Mouse (Mus musculus): ENCODE measurements around the gene Hbs1l. TPM values are rescaled to one million over a fixed set of nuclear protein-coding genes. Genes with fewer than 3 reads are reported as not detected.

Gene Hbs1l
- polyA plus RNA-seq, 1 experiment = 43.7 TPM

- Histone ChIP-seq H3K4me1 (ENCODE audit: control insufficient read depth, insufficient read depth, low read length) (no peaks in the 10 kb centered on the region), H3K27ac (ENCODE audit: insufficient read depth, low read length) (no peak overlapping the region), H3K4me3 (replicated peaks; ENCODE audit: insufficient read depth, low read depth, low read length) (no peak overlapping the region), H3K27me3 (ENCODE audit: control insufficient read depth, insufficient read depth, low read length) (no peaks in the 10 kb centered on the region)
- DNase-seq = no peak
- TF ChIP-seq CTCF (IDR thresholded peaks at IDR 0.05; ENCODE audit: borderline replicate concordance, insufficient read depth, low read depth, low read length) = no peak
- no peak for TF ChIP-seq POLR2A (IDR thresholded peaks at IDR 0.05; ENCODE audit: borderline replicate concordance, insufficient read depth, low read length)
- WGBS = 63% methylated on average over 3 of the region's 3 CpGs
Measured at GRCm38 (mm10) chr10:21366471-21366870, 70.7 kb downstream of the Hbs1l start.

GRCm38 (mm10) chr10:21367481-21367880, 71.7 kb downstream of the Hbs1l start:
- Histone ChIP-seq H3K27ac (ENCODE audit: insufficient read depth, low read length) (no peak overlapping the region), H3K4me3 (replicated peaks; ENCODE audit: insufficient read depth, low read depth, low read length) (no peak overlapping the region), H3K27me3 (ENCODE audit: control insufficient read depth, insufficient read depth, low read length) (no peaks in the 10 kb centered on the region), H3K4me1 (ENCODE audit: control insufficient read depth, insufficient read depth, low read length) (no peaks in the 10 kb centered on the region)
- WGBS = 94% methylated on average over 9 of the region's 9 CpGs
- no peak for DNase-seq
- TF ChIP-seq CTCF (IDR thresholded peaks at IDR 0.05; ENCODE audit: borderline replicate concordance, insufficient read depth, low read depth, low read length) (no peak), POLR2A (IDR thresholded peaks at IDR 0.05; ENCODE audit: borderline replicate concordance, insufficient read depth, low read length) (no peak)

- DNase-seq = no peak
- TF ChIP-seq CTCF (IDR thresholded peaks at IDR 0.05; ENCODE audit: borderline replicate concordance, insufficient read depth, low read depth, low read length) (no peak), POLR2A (IDR thresholded peaks at IDR 0.05; ENCODE audit: borderline replicate concordance, insufficient read depth, low read length) (no peak)
- H3K27me3 ChIP-seq (ENCODE audit: control insufficient read depth, insufficient read depth, low read length) = no peaks in the 10 kb centered on the region
- H3K4me3 ChIP-seq (replicated peaks; ENCODE audit: insufficient read depth, low read depth, low read length) = no peak overlapping the region
- no peaks in the 10 kb centered on the region for H3K4me1 ChIP-seq (ENCODE audit: control insufficient read depth, insufficient read depth, low read length)
- WGBS = 86% methylated on average over 2 of the region's 2 CpGs
- no peak overlapping the region for H3K27ac ChIP-seq (ENCODE audit: insufficient read depth, low read length)
Measured at GRCm38 (mm10) chr10:21369586-21369985, 73.8 kb downstream of the Hbs1l start.

GRCm38 (mm10) chr10:21372271-21372670, 76.5 kb downstream of the Hbs1l start:
- no peak for DNase-seq
- TF ChIP-seq POLR2A (IDR thresholded peaks at IDR 0.05; ENCODE audit: borderline replicate concordance, insufficient read depth, low read length) (no peak), CTCF (IDR thresholded peaks at IDR 0.05; ENCODE audit: borderline replicate concordance, insufficient read depth, low read depth, low read length) (no peak)
- 78% methylated on average over 6 of the region's 6 CpGs for WGBS

GRCm38 (mm10) chr10:21376682-21377473, 81.1 kb downstream of the Hbs1l start, which contains the start of gene Aldh8a1:
Gene Aldh8a1, plus strand, starts transcription at chr10:21377291.
- no peak for DNase-seq
- WGBS = 80% methylated on average over 13 of the region's 13 CpGs

More at GRCm38 (mm10) chr10:21372271-21372670, 76.5 kb downstream of the Hbs1l start:
- H3K4me3 ChIP-seq (replicated peaks; ENCODE audit: insufficient read depth, low read depth, low read length) = no peak overlapping the region
- H3K27ac ChIP-seq (ENCODE audit: insufficient read depth, low read length) = no peak overlapping the region
- no peaks in the 10 kb centered on the region for H3K27me3 ChIP-seq (ENCODE audit: control insufficient read depth, insufficient read depth, low read length)
- no peaks in the 10 kb centered on the region for H3K4me1 ChIP-seq (ENCODE audit: control insufficient read depth, insufficient read depth, low read length)

GRCm38 (mm10) chr10:21378196-21378944, 82.6 kb downstream of the Hbs1l start:
- H3K4me3 ChIP-seq (replicated peaks; ENCODE audit: insufficient read depth, low read depth, low read length) = no peak overlapping the region
- no peaks in the 10 kb centered on the region for H3K4me1 ChIP-seq (ENCODE audit: control insufficient read depth, insufficient read depth, low read length)
- TF ChIP-seq CTCF (IDR thresholded peaks at IDR 0.05; ENCODE audit: borderline replicate concordance, insufficient read depth, low read depth, low read length) = peak; percentile 18; the same call in 1 of the 2 replicates
- TF ChIP-seq POLR2A (IDR thresholded peaks at IDR 0.05; ENCODE audit: borderline replicate concordance, insufficient read depth, low read length) = no peak
- DNase-seq = no peak
- no peaks in the 10 kb centered on the region for H3K27me3 ChIP-seq (ENCODE audit: control insufficient read depth, insufficient read depth, low read length)
- 72% methylated on average over 9 of the region's 9 CpGs for WGBS
- no peak overlapping the region for H3K27ac ChIP-seq (ENCODE audit: insufficient read depth, low read length)

More at GRCm38 (mm10) chr10:21376682-21377473, 81.1 kb downstream of the Hbs1l start, which contains the start of gene Aldh8a1:
- TF ChIP-seq CTCF (IDR thresholded peaks at IDR 0.05; ENCODE audit: borderline replicate concordance, insufficient read depth, low read depth, low read length) = no peak
- no peak for TF ChIP-seq POLR2A (IDR thresholded peaks at IDR 0.05; ENCODE audit: borderline replicate concordance, insufficient read depth, low read length)
- Histone ChIP-seq H3K27ac (ENCODE audit: insufficient read depth, low read length) (no peak within 1 kb of the TSS), H3K4me1 (ENCODE audit: control insufficient read depth, insufficient read depth, low read length) (no peaks in the 10 kb centered on the region), H3K4me3 (replicated peaks; ENCODE audit: insufficient read depth, low read depth, low read length) (no peak within 1 kb of the TSS), H3K27me3 (ENCODE audit: control insufficient read depth, insufficient read depth, low read length) (no peaks in the 10 kb centered on the region)

GRCm38 (mm10) chr10:21382914-21383313, 87.1 kb downstream of the Hbs1l start:
- no peak overlapping the region for H3K27ac ChIP-seq (ENCODE audit: insufficient read depth, low read length)
- no peaks in the 10 kb centered on the region for H3K27me3 ChIP-seq (ENCODE audit: control insufficient read depth, insufficient read depth, low read length)
- no peak overlapping the region for H3K4me3 ChIP-seq (replicated peaks; ENCODE audit: insufficient read depth, low read depth, low read length)
- TF ChIP-seq POLR2A (IDR thresholded peaks at IDR 0.05; ENCODE audit: borderline replicate concordance, insufficient read depth, low read length) = no peak
- peak; percentile 42; the same call in 1 of the 2 replicates for TF ChIP-seq CTCF (IDR thresholded peaks at IDR 0.05; ENCODE audit: borderline replicate concordance, insufficient read depth, low read depth, low read length)
- H3K4me1 ChIP-seq (ENCODE audit: control insufficient read depth, insufficient read depth, low read length) = no peaks in the 10 kb centered on the region
- WGBS = 11% methylated on average over 6 of the region's 6 CpGs
- DNase-seq = peak in 1 of 2 experiments; percentile 59
